Mouse (Mus musculus) embryonic facial prominence, embryonic 11.5 days (tissue): ENCODE data around the gene Thada. TPM values are rescaled to one million over a fixed set of nuclear protein-coding genes. Genes with fewer than 3 reads are reported as not detected.

Experiments
- ATAC-seq: fragments of 200-750 bp; cut with Nextera tagmentation; replicated peaks from 2 replicates; pipeline ENCODE4 v1.8.0; 2017; ENCODE audit warnings: low read depth; ENCODE audit not compliant: insufficient number of reproducible peaks, low FRiP score, low TSS enrichment
- DNase-seq: peaks from one replicate; pipeline ENCODE4 v3.0.0-alpha.2; 2015; ENCODE audit warnings: low spot score
- H3K27ac ChIP-seq: fragments of 300-500 bp; sonication (generic); replicated peaks from 2 replicates; pipeline ENCODE4 v1.5.1; 2014; ENCODE audit warnings: mild to moderate bottlenecking, low read depth, low read length, control low read depth
- H3K27me3 ChIP-seq: fragments of 300-500 bp; sonication (generic); 2 replicates; pipeline ENCODE4 v1.6.1; 2014; ENCODE audit warnings: mild to moderate bottlenecking, low read length, moderate library complexity, mixed read lengths; ENCODE audit not compliant: control insufficient read depth, insufficient read depth
- H3K36me3 ChIP-seq: fragments of 300-500 bp; sonication (generic); replicated peaks from 2 replicates; pipeline ENCODE4 v1.6.1; 2014; ENCODE audit warnings: low read depth, mild to moderate bottlenecking, low read length, moderate library complexity, mixed read lengths; ENCODE audit not compliant: control insufficient read depth, insufficient read depth
- H3K4me1 ChIP-seq: fragments of 300-500 bp; sonication (generic); 2 replicates; pipeline ENCODE4 v1.6.1; 2014; ENCODE audit warnings: low read length, mixed read lengths; ENCODE audit not compliant: control insufficient read depth, insufficient read depth
- H3K4me2 ChIP-seq: fragments of 300-500 bp; sonication (generic); 2 replicates; pipeline ENCODE4 v1.6.1; 2014; ENCODE audit warnings: low read depth, mild to moderate bottlenecking, control low read depth, low read length, moderate library complexity
- H3K4me3 ChIP-seq: fragments of 300-500 bp; sonication (generic); 2 replicates; pipeline ENCODE4 v1.5.1; 2014; ENCODE audit warnings: low read depth, low read length, control low read depth
- H3K9ac ChIP-seq: fragments of 300-500 bp; sonication (generic); replicated peaks from 2 replicates; pipeline ENCODE4 v1.6.1; 2014; ENCODE audit warnings: mild to moderate bottlenecking, control low read depth, low read length
- H3K9me3 ChIP-seq: fragments of 300-500 bp; sonication (generic); replicated peaks from 2 replicates; pipeline ENCODE4 v1.6.1; 2016; ENCODE audit warnings: mild to moderate bottlenecking, low read length, inconsistent platforms, mixed read lengths; ENCODE audit not compliant: control insufficient read depth
- WGBS: fragments of 180-500 bp; shearing (Covaris S2); extraction: QIAGEN DNeasy Blood & Tissue Kit; methylation state at CpG from one replicate; pipeline ENCODE4 v1.1.7; 2014; 5-methylcytosine and 5-hydroxymethylcytosine counted together
- polyA plus RNA-seq: library from polyadenylated mRNA; unstranded; fragments of >200 nt; fragmentation: Nextera tagmentation; extraction: Ambion mirVana; gene quantifications from 2 replicates; pipeline ENCODE4 v1.2.1, GENCODE M21; 2014

The Thada gene
- polyA plus RNA-seq, 1 experiment from 2014 or later = 8.2 TPM

DNA sequence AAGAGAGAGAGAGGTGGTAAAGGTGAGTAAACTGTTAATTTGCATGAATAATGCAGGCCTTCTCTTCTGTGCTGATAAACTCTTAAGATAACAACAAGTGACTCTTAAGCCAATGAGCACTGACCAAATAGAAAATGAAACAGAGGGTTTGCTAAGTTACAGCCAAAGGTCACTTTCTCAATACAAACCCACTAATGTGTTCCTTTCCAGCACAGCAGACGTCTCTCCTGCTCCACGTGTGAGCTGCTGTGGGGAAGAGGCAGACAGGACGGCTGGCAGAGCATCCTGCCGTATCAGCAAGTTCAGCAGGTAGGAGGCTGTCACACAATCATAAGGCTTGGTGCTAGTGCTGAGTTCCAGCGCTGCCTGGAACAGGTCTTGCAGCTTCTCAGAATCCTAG is 34.0 kb downstream of the Thada start:
- Histone ChIP-seq H3K4me3 (no peak overlapping the region), H3K9ac (no peak overlapping the region), H3K36me3 (peaks cover 3% of the 10 kb centered on the region), H3K4me1 (no peaks in the 10 kb centered on the region), H3K4me2 (no peak overlapping the region), H3K9me3 (no peaks in the 10 kb centered on the region), H3K27me3 (no peaks in the 10 kb centered on the region), H3K27ac (no peak overlapping the region)
- ATAC-seq (no peak), DNase-seq (no peak)
- 81% methylated on average over 5 of the region's 5 CpGs for WGBS

DNA sequence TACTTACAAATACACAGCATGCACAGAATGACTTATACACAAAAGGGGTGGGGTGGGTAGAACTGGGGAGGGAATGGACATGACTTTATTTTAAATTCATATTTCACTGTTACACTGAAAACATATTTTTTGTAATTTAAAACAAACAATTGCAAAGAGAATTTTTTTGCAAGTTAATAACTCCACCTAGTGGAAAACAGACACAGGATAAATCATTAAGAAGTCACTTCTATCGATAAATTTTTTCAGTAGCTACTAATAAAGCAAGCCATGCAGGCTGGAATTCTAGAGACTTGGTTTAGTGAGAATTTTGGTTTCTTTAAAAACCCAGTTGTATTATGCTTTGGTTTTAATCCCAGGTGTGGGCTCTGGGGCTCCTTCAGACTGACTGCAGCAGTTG is 41.7 kb downstream of the Thada start:
- H3K9ac ChIP-seq = no peak overlapping the region
- no peak overlapping the region for H3K4me3 ChIP-seq
- no peaks in the 10 kb centered on the region; the same call in 1 of the 2 replicates for H3K4me1 ChIP-seq
- H3K4me2 ChIP-seq = no peak overlapping the region
- ATAC-seq (no peak), DNase-seq (no peak)
- no peaks in the 10 kb centered on the region for H3K9me3 ChIP-seq
- no peaks in the 10 kb centered on the region; the same call in 1 of the 2 replicates for H3K36me3 ChIP-seq
- WGBS = 94% methylated on average over 1 of the region's 1 CpGs
- no peaks in the 10 kb centered on the region for H3K27me3 ChIP-seq
- H3K27ac ChIP-seq = no peak overlapping the region

DNA sequence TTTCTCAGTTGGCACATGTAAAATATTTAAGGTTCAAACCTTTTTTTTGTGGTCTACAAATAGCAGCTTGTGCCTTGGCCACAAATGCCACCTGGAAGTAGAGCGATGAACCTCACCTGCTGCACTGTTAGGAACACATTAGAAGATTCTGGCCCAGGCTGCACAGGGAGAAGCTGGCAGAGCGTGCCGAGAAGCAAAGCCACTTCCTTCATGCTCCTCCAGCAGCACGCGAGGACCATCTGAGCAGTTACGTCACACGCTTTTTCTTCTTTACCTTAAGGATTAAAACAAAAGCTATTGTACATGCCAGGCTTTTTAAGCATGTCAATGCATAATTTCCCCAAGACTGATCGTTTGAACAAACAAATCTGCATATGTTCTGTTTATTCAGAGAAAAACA is 43.1 kb downstream of the Thada start:
- Histone ChIP-seq H3K9me3 (no peaks in the 10 kb centered on the region), H3K36me3 (no peaks in the 10 kb centered on the region; the same call in 1 of the 2 replicates), H3K27me3 (no peaks in the 10 kb centered on the region), H3K4me3 (no peak overlapping the region), H3K4me1 (no peaks in the 10 kb centered on the region; the same call in 1 of the 2 replicates), H3K4me2 (no peak overlapping the region), H3K9ac (no peak overlapping the region), H3K27ac (no peak overlapping the region)
- no peak for DNase-seq
- no peak for ATAC-seq
- WGBS = 89% methylated on average over 8 of the region's 8 CpGs

DNA sequence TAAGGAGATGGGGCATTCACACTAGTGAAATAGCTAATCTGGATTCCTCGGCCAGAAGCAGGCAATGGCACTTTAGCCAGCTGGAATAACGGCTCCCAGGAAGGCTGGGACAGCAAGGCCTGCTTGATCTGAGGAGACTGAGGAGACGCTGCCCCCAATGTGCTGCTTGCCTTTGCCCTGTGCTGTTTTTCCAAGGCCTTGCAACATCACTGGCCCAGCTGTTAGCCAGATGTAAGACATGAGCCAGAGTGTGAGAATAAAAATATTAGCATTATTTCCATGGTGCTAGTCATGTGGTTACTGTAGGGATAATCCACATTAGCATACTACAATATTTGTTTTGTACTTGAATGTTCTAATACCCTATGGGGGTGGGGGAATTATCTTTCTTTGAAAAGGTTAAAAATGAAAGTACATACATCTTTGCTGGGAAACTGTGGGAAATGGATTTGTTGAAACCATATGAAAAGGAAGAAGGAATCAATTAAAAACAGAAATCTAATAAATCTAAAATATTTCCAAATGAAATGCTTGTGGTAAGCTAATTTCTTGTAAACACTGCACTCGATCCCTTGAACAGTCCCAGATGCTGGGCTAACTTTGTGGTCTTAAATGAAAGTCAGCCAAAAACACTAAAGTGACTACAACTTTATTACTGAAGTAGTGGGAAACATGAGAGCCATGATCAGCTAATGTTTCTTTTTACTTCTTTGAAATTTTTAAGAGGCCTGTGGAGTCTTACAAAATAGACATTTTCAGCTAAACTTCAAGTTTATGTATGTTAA is 43.8 kb downstream of the Thada start:
- no peaks in the 10 kb centered on the region; the same call in 1 of the 2 replicates for H3K36me3 ChIP-seq
- no peak overlapping the region for H3K4me3 ChIP-seq
- no peak overlapping the region for H3K27ac ChIP-seq
- H3K9ac ChIP-seq = no peak overlapping the region
- H3K27me3 ChIP-seq = no peaks in the 10 kb centered on the region
- H3K4me2 ChIP-seq = no peak overlapping the region
- 52% methylated on average over 4 of the region's 4 CpGs for WGBS
- H3K9me3 ChIP-seq = no peaks in the 10 kb centered on the region
- no peaks in the 10 kb centered on the region; the same call in 1 of the 2 replicates for H3K4me1 ChIP-seq
- DNase-seq (peak; percentile 63), ATAC-seq (no peak)

DNA sequence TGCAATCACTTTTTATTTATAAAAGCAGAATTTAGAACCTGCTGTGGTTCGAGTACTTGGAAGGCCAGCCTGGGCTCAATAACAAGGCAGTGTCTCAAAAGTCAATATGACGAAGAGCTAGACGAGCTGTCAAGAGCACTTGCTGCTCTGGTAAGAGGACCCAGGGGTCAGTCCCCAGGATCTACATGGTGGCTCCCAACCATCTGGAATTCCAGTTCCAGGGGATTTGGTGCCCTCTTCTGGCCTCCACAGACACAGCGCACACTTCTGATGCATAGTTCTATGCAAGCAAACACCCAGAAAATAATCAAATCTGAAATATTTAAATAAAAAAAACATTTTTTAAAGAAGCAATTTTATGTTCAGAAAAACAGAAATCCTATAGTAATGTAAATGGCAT is 45.0 kb downstream of the Thada start:
- DNase-seq (peak; percentile 47), ATAC-seq (no peak)
- Histone ChIP-seq H3K4me2 (no peak overlapping the region), H3K27me3 (no peaks in the 10 kb centered on the region), H3K4me3 (no peak overlapping the region), H3K9ac (no peak overlapping the region), H3K36me3 (no peaks in the 10 kb centered on the region; the same call in 1 of the 2 replicates), H3K4me1 (no peaks in the 10 kb centered on the region; the same call in 1 of the 2 replicates), H3K9me3 (no peaks in the 10 kb centered on the region), H3K27ac (no peak overlapping the region)
- WGBS = 90% methylated on average over 4 of the region's 4 CpGs

DNA sequence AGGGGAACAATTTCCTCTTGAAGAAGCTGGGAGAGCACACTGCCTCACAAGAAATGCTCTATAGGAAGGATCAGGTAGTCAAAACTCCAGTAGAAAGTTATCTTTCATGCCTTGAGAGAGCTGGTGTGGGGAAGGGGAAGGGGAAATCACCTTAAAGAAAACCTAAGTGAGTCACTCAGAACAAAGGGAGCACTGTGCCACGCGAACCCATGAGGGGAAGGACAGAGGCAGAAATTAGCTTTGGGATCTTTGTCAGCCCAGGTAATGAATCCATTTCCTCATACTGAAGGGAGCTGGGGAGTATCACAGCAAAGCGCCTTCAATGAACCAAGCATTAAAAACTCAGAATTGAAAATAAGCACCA is 45.7 kb downstream of the Thada start:
- ATAC-seq (no peak), DNase-seq (no peak)
- no peaks in the 10 kb centered on the region; the same call in 1 of the 2 replicates for H3K4me1 ChIP-seq
- no peak overlapping the region for H3K27ac ChIP-seq
- H3K9me3 ChIP-seq = no peaks in the 10 kb centered on the region
- no peaks in the 10 kb centered on the region; the same call in 1 of the 2 replicates for H3K36me3 ChIP-seq
- no peaks in the 10 kb centered on the region for H3K27me3 ChIP-seq
- no peak overlapping the region for H3K4me3 ChIP-seq
- no peak overlapping the region for H3K4me2 ChIP-seq
- 0 out of 2 replicates have a peak overlapping the region, but pooled peaks have one; percentile 2 for H3K9ac ChIP-seq
- WGBS = 55% methylated on average over 3 of the region's 3 CpGs

DNA sequence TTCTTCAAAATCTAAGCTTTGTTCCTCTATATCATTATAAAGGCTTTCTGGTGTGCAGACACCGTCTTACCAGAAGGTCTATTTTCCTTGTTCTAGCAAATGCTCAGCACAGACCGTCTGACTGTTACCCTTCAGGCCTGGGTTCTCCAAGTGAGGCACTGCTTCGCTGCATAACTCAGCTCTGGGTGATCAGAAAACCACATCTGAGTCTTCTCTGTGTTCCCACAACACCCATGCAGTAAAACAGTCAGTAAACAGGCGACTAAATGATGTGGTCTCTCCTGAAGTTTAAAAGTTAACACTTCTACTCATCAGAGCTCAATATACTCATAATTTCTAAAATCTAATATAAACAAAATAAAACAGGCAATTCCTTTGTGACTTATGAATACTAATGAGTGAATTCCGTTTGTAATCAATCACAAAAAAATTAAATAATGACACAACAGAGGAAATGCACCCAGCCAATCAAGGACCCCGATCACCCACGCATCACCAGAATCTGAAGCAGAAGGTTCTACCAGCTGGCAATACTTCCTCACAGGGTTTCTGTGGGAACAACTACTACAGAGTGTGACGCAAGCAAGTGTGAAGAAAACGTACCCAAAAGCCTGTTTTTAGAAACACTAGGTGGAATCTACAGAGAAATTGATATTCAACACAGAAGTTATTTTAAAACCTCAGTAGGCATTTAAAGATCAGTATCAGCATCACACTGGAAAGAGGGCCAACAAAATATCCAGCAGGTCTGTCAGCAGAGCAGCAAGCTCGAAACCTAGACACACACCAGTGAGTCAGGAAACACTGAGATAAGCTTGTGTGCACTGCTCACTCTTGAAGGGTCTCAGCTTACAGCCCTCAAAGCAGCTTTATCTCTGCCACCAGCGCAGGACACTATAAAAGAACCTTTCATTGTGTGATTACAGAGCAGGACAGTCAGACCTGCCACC is 46.4 kb downstream of the Thada start:
- no peak overlapping the region for H3K4me2 ChIP-seq
- 0 out of 2 replicates have a peak overlapping the region, but pooled peaks have one; percentile 2 for H3K9ac ChIP-seq
- H3K27me3 ChIP-seq = no peaks in the 10 kb centered on the region
- H3K4me3 ChIP-seq = no peak overlapping the region
- DNase-seq (no peak), ATAC-seq (no peak)
- no peaks in the 10 kb centered on the region; the same call in 1 of the 2 replicates for H3K4me1 ChIP-seq
- H3K36me3 ChIP-seq = no peaks in the 10 kb centered on the region; the same call in 1 of the 2 replicates
- no peaks in the 10 kb centered on the region for H3K9me3 ChIP-seq
- whole genome bisulfite sequencing = 67% methylated on average over 11 of the region's 11 CpGs
- no peak overlapping the region for H3K27ac ChIP-seq
